Mouse (Mus musculus) adrenal gland, postnatal 4 days (tissue): ENCODE data around the gene Slc24a3. TPM values are rescaled to one million over a fixed set of nuclear protein-coding genes. Genes with fewer than 3 reads are reported as not detected.
A peak's percentile ranks its signal among the peaks of the same experiment; 100 is the strongest.

Experiments
- DNase-seq, 2 experiments: peaks; one replicate each; pipeline ENCODE4 v3.0.0; 2021 to 2022; ENCODE audit warnings: low spot score in 2 of 2, mixed read lengths in 2 of 2
- total RNA-seq, 2 experiments: library from RNA; stranded (reverse); gene quantifications; 2 replicates each; pipeline ENCODE4 v1.2.3; 2021

The Slc24a3 gene
- total RNA-seq, 2 experiments from 2014 or later, result 14.4 to 18.3 TPM

DNA sequence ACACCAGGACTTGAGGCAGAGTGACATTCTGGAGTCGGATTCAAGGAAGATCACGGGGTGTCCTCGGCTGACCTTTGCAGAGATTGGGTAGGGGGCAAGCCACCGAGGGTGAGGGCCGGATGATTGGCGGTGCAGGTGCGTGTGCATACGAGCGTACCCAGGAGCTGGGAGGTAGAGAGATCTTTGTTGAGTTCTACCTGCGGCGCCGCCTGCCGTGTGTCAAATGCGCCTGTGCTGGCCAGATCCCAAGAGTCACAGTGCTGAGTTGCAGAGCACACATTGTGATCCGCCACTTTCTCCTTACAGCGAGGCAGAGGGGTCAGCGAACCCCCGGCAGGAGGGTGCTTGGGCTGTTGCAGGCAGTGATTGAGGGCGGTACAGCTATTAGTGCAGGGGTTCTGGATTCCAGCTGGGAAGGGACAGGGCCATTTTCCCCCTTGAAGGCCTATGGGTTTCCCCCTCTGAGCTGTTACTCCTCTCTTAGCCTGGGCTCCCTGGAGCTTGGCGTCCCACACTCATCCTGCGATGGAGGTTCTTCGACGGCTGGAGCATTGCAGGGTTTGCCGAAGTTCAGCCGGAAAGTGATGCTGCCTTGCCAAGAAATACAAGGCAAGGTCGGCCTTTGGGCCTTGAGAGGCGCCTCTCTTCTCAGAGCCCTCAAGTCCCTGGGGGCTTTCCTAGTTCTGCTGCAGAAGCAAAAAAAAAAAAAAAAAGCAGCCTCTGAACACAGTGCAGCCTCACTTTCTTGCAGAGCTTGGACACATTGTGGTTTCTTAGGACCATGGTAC, 508.4 kb downstream of the Slc24a3 start:
- peak in 1 of 2 experiments; percentile 7 for DNase-seq

GRCm38 (mm10) chr2:145676544-145676925, 509.0 kb downstream of the Slc24a3 start:
- no peak for DNase-seq

- no peak for DNase-seq
Measured at GRCm38 (mm10) chr2:145676936-145677335, 509.4 kb downstream of the Slc24a3 start.

DNA sequence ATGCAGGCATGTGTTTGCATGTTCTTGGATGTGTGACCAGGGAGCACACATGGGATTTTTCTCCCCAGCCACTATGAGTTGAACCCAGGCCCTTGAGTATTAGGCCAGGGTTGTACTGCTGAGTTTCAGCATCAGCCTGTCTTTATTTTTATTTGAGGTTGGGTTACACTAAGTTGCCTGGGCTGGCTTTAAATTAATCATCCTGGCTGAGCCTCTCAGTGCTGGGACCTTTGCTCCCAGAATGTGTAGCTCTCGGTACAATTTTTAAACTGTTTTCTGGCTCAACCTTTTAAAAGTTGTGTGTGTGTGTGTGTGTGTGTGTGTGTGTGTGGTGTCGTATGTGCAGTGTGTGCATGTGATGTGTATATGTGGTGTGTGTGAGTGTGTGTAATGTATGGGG, 512.6 kb downstream of the Slc24a3 start:
- DNase-seq, result no peak

GRCm38 (mm10) chr2:145680762-145681161, 513.2 kb downstream of the Slc24a3 start:
- no peak for DNase-seq

DNA sequence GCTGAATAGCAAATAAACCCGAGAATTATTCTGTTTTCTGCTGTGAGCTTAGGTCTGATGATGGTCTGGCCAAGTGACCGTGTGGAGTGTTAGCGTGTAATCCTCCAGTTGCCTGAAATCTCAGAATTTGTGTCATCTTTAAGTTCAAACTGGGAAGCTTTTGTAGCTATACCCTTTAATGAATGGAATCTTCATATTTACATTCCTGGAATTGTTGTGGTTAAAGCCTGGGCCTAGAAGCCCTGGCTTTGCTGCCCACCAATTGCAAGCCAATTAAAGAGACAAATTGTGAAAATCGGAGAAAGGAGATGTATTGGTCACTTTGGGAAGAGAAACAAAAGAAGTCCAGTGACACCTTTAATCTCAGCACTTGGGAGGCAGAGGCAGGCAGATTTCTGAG, 514.1 kb downstream of the Slc24a3 start:
- no peak for DNase-seq

DNA sequence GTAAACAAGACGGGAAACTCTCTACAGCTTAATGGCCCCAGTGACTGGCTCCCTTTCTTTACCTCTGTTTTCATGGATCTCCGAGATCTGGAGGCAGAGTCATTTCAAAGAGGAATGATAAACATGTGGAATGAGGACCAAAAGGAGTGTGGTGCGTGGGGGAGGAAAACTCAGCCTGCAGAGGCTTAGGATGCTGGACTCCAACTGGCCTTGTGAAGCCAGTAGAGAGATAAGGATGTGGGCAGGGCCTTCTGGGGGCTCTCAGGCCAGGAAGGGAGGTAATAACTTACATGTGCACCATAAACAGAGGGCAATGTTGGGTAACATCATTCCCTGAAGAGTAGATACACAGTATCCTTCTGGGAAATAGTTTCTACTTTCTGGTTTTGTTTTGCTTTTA, 515.4 kb downstream of the Slc24a3 start:
- no peak for DNase-seq

DNA sequence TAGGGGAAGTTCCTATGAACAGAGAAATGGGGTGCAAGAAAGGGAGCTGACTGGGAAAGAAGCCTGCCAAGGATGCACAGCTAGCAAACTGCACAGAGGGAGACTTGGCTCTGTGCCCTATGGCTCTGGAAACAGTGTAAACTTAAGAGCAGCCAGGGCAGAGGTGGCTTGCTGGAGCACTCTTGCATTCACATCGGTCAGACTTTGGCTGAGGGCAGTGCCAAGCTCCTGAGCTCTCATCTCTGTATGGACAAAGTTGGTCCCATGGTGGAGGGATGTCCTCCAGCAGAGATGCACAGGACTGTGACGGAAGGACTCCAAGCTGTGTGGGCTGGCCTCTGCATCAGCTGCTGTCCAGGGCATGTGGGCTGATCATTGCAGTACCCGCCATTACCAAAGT, 516.0 kb downstream of the Slc24a3 start:
- DNase-seq, result peak in 1 of 2 experiments; percentile 18

DNA sequence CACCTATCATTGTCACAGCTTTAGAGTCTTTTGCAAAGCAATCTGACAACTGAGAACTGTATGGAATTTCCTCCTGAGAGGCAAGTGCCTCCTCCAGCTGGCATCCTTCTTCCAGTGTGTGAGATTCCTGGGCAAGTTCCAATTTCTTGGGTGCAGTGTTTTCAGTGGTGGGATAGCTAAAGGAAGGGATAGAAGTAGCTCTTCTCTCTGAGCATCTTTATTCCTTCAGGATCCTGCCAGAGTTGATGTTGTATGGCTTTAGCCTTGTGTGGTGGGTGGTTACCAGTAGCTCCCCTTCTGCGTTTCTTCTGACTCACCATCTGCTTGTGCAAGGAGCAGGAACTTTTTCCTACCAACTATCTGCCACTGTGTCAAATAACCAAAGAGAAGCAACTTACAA, 516.6 kb downstream of the Slc24a3 start:
- no peak for DNase-seq

GRCm38 (mm10) chr2:145684891-145685290, 517.3 kb downstream of the Slc24a3 start:
- DNase-seq, result no peak

DNA sequence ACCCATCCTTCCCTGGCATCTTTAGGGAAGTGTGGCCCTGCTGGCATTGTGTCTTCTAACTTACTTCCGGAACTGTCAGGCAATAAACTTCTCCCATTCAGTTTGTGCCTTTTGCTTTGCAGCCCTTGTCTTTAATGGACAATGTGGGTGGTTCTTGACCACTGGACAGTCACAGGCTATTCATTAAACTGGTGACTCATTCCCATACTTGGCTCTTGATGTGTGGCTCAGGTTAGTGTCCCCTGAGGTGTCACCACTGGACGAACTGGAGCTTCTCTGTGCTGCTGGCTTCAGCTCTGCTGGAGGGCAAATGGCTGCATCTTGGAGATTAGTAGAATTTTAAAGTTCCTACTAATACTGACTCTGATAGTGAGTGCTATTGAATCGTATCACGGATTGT, 518.5 kb downstream of the Slc24a3 start:
- DNase-seq, result no peak

DNA sequence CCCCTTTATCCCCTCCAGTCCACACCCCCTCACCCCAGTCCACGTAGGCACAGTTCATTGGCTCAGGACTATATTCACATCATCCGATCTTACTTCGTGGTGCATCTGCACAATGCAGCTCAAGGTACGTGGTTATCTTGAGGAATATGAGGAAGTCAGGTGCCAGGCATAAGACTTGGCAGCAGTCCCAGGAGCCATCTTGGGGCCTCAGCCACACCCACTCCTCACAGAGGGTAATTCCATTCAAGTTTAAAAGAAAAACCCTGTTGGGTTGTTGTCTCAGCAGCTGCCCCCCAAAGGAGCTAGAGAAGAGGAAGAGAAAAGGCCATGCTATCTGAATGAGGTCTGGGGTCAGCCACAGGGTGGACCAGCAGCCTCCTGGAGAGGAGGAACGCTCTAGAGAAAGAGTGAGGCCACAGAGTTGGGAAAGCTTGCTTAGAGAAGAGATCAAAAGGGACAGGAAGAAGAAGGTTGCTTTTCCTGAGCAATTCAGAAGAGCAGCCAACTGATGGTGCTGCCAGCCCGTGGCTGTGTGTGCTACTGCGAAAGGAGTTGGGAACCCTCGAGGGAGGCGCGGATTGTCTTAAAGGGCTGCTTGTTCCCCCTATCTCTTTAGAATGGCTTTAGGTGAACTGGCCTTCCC, 523.9 kb downstream of the Slc24a3 start:
- no peak for DNase-seq
